ENCODE assay signal across 8 mouse cellular contexts in genomic region chr2:51972142-51972541, GRCm38 (mm10). TPM values are rescaled to one million over a fixed set of nuclear protein-coding genes. Genes with fewer than 3 reads are reported as not detected.
DNase-seq lines count a peak whose midpoint lies in the region; ATAC-seq and TF ChIP-seq lines count a peak whose summit lies in the region.

No protein-coding gene starts in this region.

- H3K27me3 ChIP-seq in G1E (ENCODE audit: insufficient read depth, low read length), result no peaks in the 10 kb centered on the region
- no peaks in the 10 kb centered on the region for H3K27me3 ChIP-seq in heart, postnatal 0 days (ENCODE audit: control insufficient read depth, insufficient read depth, low read length)
- no peaks in the 10 kb centered on the region for H3K27me3 ChIP-seq in megakaryocyte, embryonic 14.5 days (replicated peaks)
- H3K27me3 ChIP-seq in stomach, embryonic 14.5 days (ENCODE audit: control insufficient read depth, insufficient read depth, low read length), result no peaks in the 10 kb centered on the region

- H3K9me3 ChIP-seq in G1E (replicated peaks), result no peaks in the 10 kb centered on the region
- H3K9me3 ChIP-seq in heart, postnatal 0 days (replicated peaks; ENCODE audit: control insufficient read depth, low read length), result no peaks in the 10 kb centered on the region
- H3K9me3 ChIP-seq in megakaryocyte, embryonic 14.5 days, result peaks cover 4% of the 10 kb centered on the region; the same call in 1 of the 2 replicates
- no peaks in the 10 kb centered on the region for H3K9me3 ChIP-seq in stomach, embryonic 14.5 days (ENCODE audit: control insufficient read depth, low read depth, low read length)

- no peak for TF ChIP-seq POLR2A in cortical plate, adult 2 months (IDR thresholded peaks at IDR 0.05; ENCODE audit: extremely low read depth, insufficient read depth, low read length)

- H3K27ac ChIP-seq in cortical plate, adult 2 months (ENCODE audit: insufficient read depth, low read length), result 0 out of 2 replicates have a peak overlapping the region, but pooled peaks have one; percentile 85
- peak overlapping the region; percentile 95 for H3K27ac ChIP-seq in heart, postnatal 0 days (ENCODE audit: low read depth)
- peak overlapping the region; percentile 89 for H3K27ac ChIP-seq in stomach, embryonic 14.5 days (ENCODE audit: low read length)

- H3K9ac ChIP-seq in heart, postnatal 0 days (replicated peaks; ENCODE audit: low read depth, low read length), result peak overlapping the region; percentile 87; the same call in 1 of the 2 replicates
- no peak overlapping the region for H3K9ac ChIP-seq in stomach, embryonic 14.5 days (replicated peaks; ENCODE audit: low read depth, low read length)

- TF ChIP-seq EP300 in heart, postnatal 0 days (IDR thresholded peaks at IDR 0.05; ENCODE audit: low read depth), result no peak

- no peak for TF ChIP-seq CTCF in G1E (IDR thresholded peaks at IDR 0.05; ENCODE audit: low read depth, low read length)
- TF ChIP-seq CTCF in cortical plate, adult 2 months (IDR thresholded peaks at IDR 0.05; ENCODE audit: extremely low read depth, insufficient read depth, low read length), result no peak
- no peak for TF ChIP-seq CTCF in heart, postnatal 0 days (IDR thresholded peaks at IDR 0.05; ENCODE audit: low read depth)

- H3K36me3 ChIP-seq in G1E (replicated peaks), result no peaks in the 10 kb centered on the region
- no peaks in the 10 kb centered on the region for H3K36me3 ChIP-seq in heart, postnatal 0 days (replicated peaks; ENCODE audit: control insufficient read depth, insufficient read depth, low read length)
- H3K36me3 ChIP-seq in megakaryocyte, embryonic 14.5 days (replicated peaks; ENCODE audit: low read length), result peaks cover 2% of the 10 kb centered on the region
- no peaks in the 10 kb centered on the region for H3K36me3 ChIP-seq in stomach, embryonic 14.5 days (ENCODE audit: control insufficient read depth, insufficient read depth, low read length)

- no peak overlapping the region; the same call in 1 of the 2 replicates for H3K4me3 ChIP-seq in G1E (ENCODE audit: low read depth, low read length)
- H3K4me3 ChIP-seq in cortical plate, adult 2 months (ENCODE audit: insufficient read depth, low read length), result peak overlapping the region; percentile 83; the same call in 1 of the 2 replicates
- peak overlapping the region; percentile 96 for H3K4me3 ChIP-seq in heart, postnatal 0 days (ENCODE audit: low read depth, low read length)
- peak overlapping the region; percentile 91 for H3K4me3 ChIP-seq in megakaryocyte, embryonic 14.5 days (replicated peaks)
- peak overlapping the region; percentile 63; the same call in 1 of the 2 replicates for H3K4me3 ChIP-seq in stomach, embryonic 14.5 days (ENCODE audit: low read depth, low read length)

- peak overlapping the region; percentile 79 for H3K4me2 ChIP-seq in heart, postnatal 0 days (ENCODE audit: low read depth, low read length)
- H3K4me2 ChIP-seq in stomach, embryonic 14.5 days (replicated peaks; ENCODE audit: low read depth, low read length), result peak overlapping the region; percentile 53

- DNase-seq in 416B (ENCODE audit: low read depth), result peak; percentile 86
- DNase-seq in G1E (ENCODE audit: low spot score), result peak; percentile 20
- peak; percentile 17 for DNase-seq in heart, postnatal 0 days (ENCODE audit: low spot score)
- DNase-seq in kidney, postnatal 25 days, result peak; percentile 27 to 53
- DNase-seq in left cerebral cortex, adult 11 months (ENCODE audit: low spot score), result no peak

- peak; percentile 74 for ATAC-seq in G1E (ENCODE audit: extremely low read depth, insufficient number of reproducible peaks, low FRiP score, poor library complexity, severe bottlenecking)
- peak; percentile 37; the same call in 1 of the 2 replicates for ATAC-seq in heart, postnatal 0 days (ENCODE audit: insufficient read depth, low read depth)
- peak; percentile 35; the same call in 1 of the 2 replicates for ATAC-seq in stomach, embryonic 14.5 days (ENCODE audit: insufficient number of reproducible peaks, insufficient read depth, low FRiP score, low read depth)

- peaks cover 10% of the 10 kb centered on the region for H3K4me1 ChIP-seq in G1E (ENCODE audit: insufficient read depth, low read depth, low read length)
- H3K4me1 ChIP-seq in cortical plate, adult 2 months (ENCODE audit: control insufficient read depth, insufficient read depth, low read length), result no peaks in the 10 kb centered on the region
- no peaks in the 10 kb centered on the region for H3K4me1 ChIP-seq in heart, postnatal 0 days (ENCODE audit: control insufficient read depth, insufficient read depth)
- H3K4me1 ChIP-seq in megakaryocyte, embryonic 14.5 days, result peaks cover 8% of the 10 kb centered on the region; the same call in 1 of the 2 replicates
- 0 out of 2 replicates have a peak, but pooled peaks cover 2% of the 10 kb centered on the region for H3K4me1 ChIP-seq in stomach, embryonic 14.5 days (ENCODE audit: control insufficient read depth, insufficient read depth, low read length)

- WGBS in heart, postnatal 0 days, result 26% methylated on average over 5 of the region's 5 CpGs
- 55% methylated on average over 5 of the region's 5 CpGs for WGBS in stomach, embryonic 14.5 days

RNA-seq across cellular contexts. Expression of gene Nmi, which starts 1.2 kb away (rescaled TPM):
- total RNA-seq in G1E (2014; fragmentation: Nextera tagmentation), result 5.8 and 7.7 TPM in 2 replicates
- total RNA-seq in G1E (2017), result 16.6 and 17.5 TPM in 2 replicates
- 0.42 and 0.51 TPM in 2 replicates for polyA plus RNA-seq in G1E (2012)
- polyA plus RNA-seq in cortical plate, adult 2 months (2012; rRNA removed), result 6.3 and 6.8 TPM in 2 replicates
- 2.2 and 6.0 TPM in 2 replicates for total RNA-seq in heart, postnatal 0 days (2014; rRNA removed; ENCODE audit: low replicate concordance)
- 19.8 and 25.6 TPM in 2 replicates for polyA plus RNA-seq in heart, postnatal 0 days (2015; fragmentation: Nextera tagmentation; extraction: Ambion mirVana)
- 1.4 TPM in 1 of 2 replicates, not detected in the other for polyA plus RNA-seq in megakaryocyte, embryonic 14.5 days (2012; ENCODE audit: insufficient read depth, low replicate concordance)
- 19.1 and 19.4 TPM in 2 replicates for polyA plus RNA-seq in stomach, embryonic 14.5 days (2014; fragmentation: Nextera tagmentation; extraction: Ambion mirVana)

RNA-seq across cellular contexts. Expression of gene Rbm43, which starts 37.2 kb away (rescaled TPM):
- total RNA-seq in G1E (2014; fragmentation: Nextera tagmentation) (67.7 and 81.7 TPM in 2 replicates), G1E (2017) (27.8 and 32.0 TPM in 2 replicates)
- polyA plus RNA-seq in G1E (2012), result 13.2 and 13.3 TPM in 2 replicates
- polyA plus RNA-seq in cortical plate, adult 2 months (2012; rRNA removed), result 14.4 and 15.5 TPM in 2 replicates
- 6.8 and 27.9 TPM in 2 replicates for total RNA-seq in heart, postnatal 0 days (2014; rRNA removed; ENCODE audit: low replicate concordance)
- 9.7 and 10.7 TPM in 2 replicates for polyA plus RNA-seq in heart, postnatal 0 days (2015; fragmentation: Nextera tagmentation; extraction: Ambion mirVana)
- 2.2 and 7.5 TPM in 2 replicates for polyA plus RNA-seq in megakaryocyte, embryonic 14.5 days (2012; ENCODE audit: insufficient read depth, low replicate concordance)
- polyA plus RNA-seq in stomach, embryonic 14.5 days (2014; fragmentation: Nextera tagmentation; extraction: Ambion mirVana), result 18.7 and 19.0 TPM in 2 replicates
